Mouse (Mus musculus) bone marrow macrophage, adult 2 months (primary cell): Measurements from ENCODE around the gene BC004004.

Experiments used
- CTCF ChIP-seq: IDR thresholded peaks from 2 replicates; pipeline ENCODE4 v1.5.1; 2012; ENCODE audit warnings: low read depth, mild to moderate bottlenecking, low read length, moderate library complexity
- POLR2A ChIP-seq: IDR thresholded peaks from 2 replicates; pipeline ENCODE4 v1.6.1; 2012; ENCODE audit warnings: mild to moderate bottlenecking, low read depth, low read length, borderline replicate concordance

- TF ChIP-seq POLR2A: no peak
- TF ChIP-seq CTCF: no peak
Measured at GRCm38 (mm10) chr17:29253684-29254083, 14.9 kb upstream of the BC004004 start.
